Mouse (Mus musculus): ENCODE results near the gene Krtap4-7.
"Not testable (repeated sequence)": the region's sequence is repeated elsewhere in the genome, so short reads cannot be mapped to it uniquely, and the experiment has no call there.

The Krtap4-7 gene

GRCm38 (mm10) chr11:99597742-99598141, 46.1 kb downstream of the Krtap4-7 start, which contains the start of gene Krtap9-3:
Gene Krtap9-3 (minus strand): TSS chr11:99598105.
- DNase-seq (ENCODE audit: low spot score): not testable (repeated sequence)
